Mouse (Mus musculus) layer of hippocampus, adult 8-10 months (tissue): ENCODE data around the gene Cd200r4. TPM values are rescaled to one million over a fixed set of nuclear protein-coding genes. Genes with fewer than 3 reads are reported as not detected.

ENCODE experiments used
- DNase-seq, 2 experiments: peaks; one replicate each; pipeline ENCODE4 v3.0.0; 2022; ENCODE audit warnings: low spot score in 2 of 2
- total RNA-seq, 4 experiments: library from RNA; stranded (reverse); gene quantifications; 2 replicates each; pipeline ENCODE4 v1.2.4; 2022

The Cd200r4 gene
- total RNA-seq, 4 experiments from 2014 or later: 0.47 to 1.1 TPM; not detected in 2

DNA sequence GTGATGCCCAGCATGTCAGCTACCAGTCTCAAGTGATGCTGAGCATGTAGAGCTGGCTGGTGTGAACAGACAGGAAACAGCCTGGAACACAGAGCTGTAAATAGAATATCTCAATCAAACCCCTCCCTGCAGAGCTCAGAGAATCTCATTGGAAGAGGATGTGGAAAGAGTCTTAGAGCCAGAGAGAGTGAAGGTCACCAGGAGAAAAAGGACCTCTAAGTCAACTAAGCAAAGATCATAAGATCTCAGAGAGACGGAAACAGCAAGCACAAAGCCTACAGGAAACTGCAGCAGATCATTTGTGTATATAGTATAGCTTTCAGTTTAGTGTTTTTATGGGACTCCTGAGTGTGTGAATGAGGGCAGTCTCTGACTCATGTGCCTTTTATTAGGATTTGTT lies 63.6 kb downstream of the Cd200r4 start:
- DNase-seq: no peak

DNA sequence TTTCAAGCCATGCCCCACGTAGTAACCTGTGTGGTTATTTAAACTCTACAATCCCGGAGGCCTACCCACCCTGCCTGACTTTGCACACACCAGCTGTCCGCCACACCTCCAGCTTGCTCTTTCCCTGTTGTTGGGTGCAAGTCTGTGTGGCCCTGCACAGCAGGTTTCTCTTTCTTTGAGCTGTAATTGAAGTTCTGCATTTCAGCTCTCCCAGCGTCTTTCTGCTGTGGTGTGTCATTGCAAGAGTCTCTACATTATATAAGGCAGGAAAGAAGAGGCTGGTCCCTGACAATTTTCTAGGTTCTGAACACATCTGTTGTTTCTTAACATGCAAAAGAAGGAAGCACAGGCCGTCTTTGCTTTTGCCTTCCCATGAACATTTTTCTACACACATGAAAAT lies 65.1 kb downstream of the Cd200r4 start:
- no peak for DNase-seq

DNA sequence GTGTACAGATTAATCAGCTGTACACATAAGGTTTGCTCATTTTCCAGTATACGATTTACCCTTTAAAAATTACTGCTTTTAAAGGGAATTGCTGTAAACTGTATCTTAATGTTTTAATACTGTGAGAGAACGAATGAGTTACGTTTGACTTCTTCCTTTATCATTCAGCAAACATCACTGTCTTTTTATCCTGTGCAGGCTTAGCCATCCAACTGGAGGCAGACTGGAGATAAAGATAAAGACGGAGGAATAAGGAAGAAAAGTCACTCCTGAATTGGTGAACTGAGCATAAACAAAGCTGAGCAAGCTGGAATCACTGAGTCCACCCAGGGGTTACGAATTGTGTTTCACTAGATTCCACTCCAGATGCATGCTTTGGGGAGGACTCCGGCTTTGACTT lies 66.1 kb downstream of the Cd200r4 start:
- DNase-seq: no peak

Other genes with a start within 250 kb of the Cd200r4 start
- 1 to 10 TPM; 5.0 to 9.0 (median 6.0) TPM for gene Nepro, start 87.4 kb upstream of the Cd200r4 start, total RNA-seq
- gene Gtpbp8, start 65.4 kb upstream of the Cd200r4 start, total RNA-seq: 10 to 100 TPM; 20.8 to 27.8 (median 26.8) TPM
- under 1 TPM in 3 of 4 experiments, not detected in 1; 0.25 to 0.64 (median 0.56) TPM for gene Cd200r1, start 46.0 kb upstream of the Cd200r4 start, total RNA-seq
- gene Cd200r2, start 55.4 kb downstream of the Cd200r4 start, total RNA-seq: not detected
- gene Cd200r3, start 131.9 kb downstream of the Cd200r4 start, total RNA-seq: not detected